ENCODE assay signal across 8 mouse cellular contexts in the genomic region with DNA sequence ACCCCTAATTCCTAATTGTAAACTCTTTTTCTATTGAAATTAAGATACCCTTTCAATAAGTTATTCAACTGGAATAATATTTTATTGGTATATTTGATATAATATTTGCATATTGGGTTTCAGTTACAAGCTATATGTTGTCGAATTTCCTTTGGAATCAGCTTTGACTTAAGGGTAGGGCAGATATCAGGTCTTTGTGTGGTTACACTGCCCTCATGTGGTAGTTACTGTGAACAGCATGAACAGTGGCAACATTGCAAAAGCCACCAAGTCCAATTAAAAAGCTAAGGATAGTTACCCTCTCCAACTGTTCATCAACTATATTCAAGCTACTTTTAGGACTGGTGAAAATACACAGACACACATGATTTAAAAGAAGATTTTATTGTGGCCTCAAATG. TPM values are rescaled to one million over a fixed set of nuclear protein-coding genes. Genes with fewer than 3 reads are reported as not detected.
DNase-seq lines count a peak whose midpoint lies in the region; TF ChIP-seq lines count a peak whose summit lies in the region.
"Had no signal": no experiment of that assay in that cellular context is flagged by ENCODE, and none has a peak within 500 bp of the region (broad histone marks: within the 10 kb centered on the region; RNA-seq: fewer than 3 reads in every experiment).

No protein-coding gene starts in this region.

- H3K36me3 ChIP-seq in C2C12 (ENCODE audit: control insufficient read depth, insufficient read depth) = no peaks in the 10 kb centered on the region
- H3K36me3 ChIP-seq: embryonic facial prominence, embryonic 13.5 days had no signal

- H3K4me3 ChIP-seq in C2C12 (ENCODE audit: insufficient read depth, poor library complexity, severe bottlenecking) = no peak overlapping the region
- H3K4me3 ChIP-seq: embryonic facial prominence, embryonic 13.5 days had no signal

- no peaks in the 10 kb centered on the region for H3K79me3 ChIP-seq in C2C12 (ENCODE audit: low read depth)

- no peaks in the 10 kb centered on the region for H3K79me2 ChIP-seq in C2C12 (ENCODE audit: control insufficient read depth, insufficient read depth)

- no peaks in the 10 kb centered on the region for H3K27me3 ChIP-seq in C2C12 (ENCODE audit: control insufficient read depth, insufficient read depth, insufficient read length)
- H3K27me3 ChIP-seq: embryonic facial prominence, embryonic 13.5 days had no signal

- no peak overlapping the region for H3ac ChIP-seq in C2C12 (ENCODE audit: control insufficient read depth, insufficient read length, low read depth)

- TF ChIP-seq CTCF in C2C12 (IDR thresholded peaks at IDR 0.05; ENCODE audit: control insufficient read depth, insufficient read depth, insufficient read length) = peak; percentile 16

- peak; percentile 18 for DNase-seq in kidney, postnatal 10 days
- DNase-seq in kidney, adult 8-10 months = no peak
- peak; percentile 3 for DNase-seq in Muller cell, postnatal 12 days (ENCODE audit: inconsistent ontology term)
- DNase-seq in layer of hippocampus, adult 9-10 months (ENCODE audit: low spot score) = peak; percentile 26
- no peak for DNase-seq in testis, postnatal 10 days (ENCODE audit: low spot score)
- no peak for DNase-seq in yolk sac, embryonic 10.5 days (ENCODE audit: low spot score)

TF ChIP-seq in C2C12, 6 proteins besides CTCF, POLR2A, EP300 and RAD21:
- TF ChIP-seq CEBPB (IDR thresholded peaks at IDR 0.05; ENCODE audit: low read depth) (no peak), MAX (IDR thresholded peaks at IDR 0.05) (no peak), MYOG (IDR thresholded peaks at IDR 0.05; ENCODE audit: control insufficient read depth, extremely low read depth, insufficient read length) (no peak)

RNA-seq across cellular contexts. Expression of a gene that starts 11.6 kb away (rescaled TPM):
- not detected for polyA plus RNA-seq in C2C12 (2012; fragmentation: generic; extraction: Trizol)
- polyA plus RNA-seq: embryonic facial prominence, embryonic 13.5 days had no signal

Comparison
In these comparisons a context has a peak if more than half of its experiments do, and no peak if none do; other contexts are left out.
1. DNase-seq: peak in kidney, postnatal 10 days (single experiment), Muller cell, postnatal 12 days (single experiment) and layer of hippocampus, adult 9-10 months (single experiment); none in kidney, adult 8-10 months (0 of 2), testis, postnatal 10 days (single experiment) and yolk sac, embryonic 10.5 days (single experiment).